7 mouse cellular contexts compared by ENCODE assay signal in the genomic region with DNA sequence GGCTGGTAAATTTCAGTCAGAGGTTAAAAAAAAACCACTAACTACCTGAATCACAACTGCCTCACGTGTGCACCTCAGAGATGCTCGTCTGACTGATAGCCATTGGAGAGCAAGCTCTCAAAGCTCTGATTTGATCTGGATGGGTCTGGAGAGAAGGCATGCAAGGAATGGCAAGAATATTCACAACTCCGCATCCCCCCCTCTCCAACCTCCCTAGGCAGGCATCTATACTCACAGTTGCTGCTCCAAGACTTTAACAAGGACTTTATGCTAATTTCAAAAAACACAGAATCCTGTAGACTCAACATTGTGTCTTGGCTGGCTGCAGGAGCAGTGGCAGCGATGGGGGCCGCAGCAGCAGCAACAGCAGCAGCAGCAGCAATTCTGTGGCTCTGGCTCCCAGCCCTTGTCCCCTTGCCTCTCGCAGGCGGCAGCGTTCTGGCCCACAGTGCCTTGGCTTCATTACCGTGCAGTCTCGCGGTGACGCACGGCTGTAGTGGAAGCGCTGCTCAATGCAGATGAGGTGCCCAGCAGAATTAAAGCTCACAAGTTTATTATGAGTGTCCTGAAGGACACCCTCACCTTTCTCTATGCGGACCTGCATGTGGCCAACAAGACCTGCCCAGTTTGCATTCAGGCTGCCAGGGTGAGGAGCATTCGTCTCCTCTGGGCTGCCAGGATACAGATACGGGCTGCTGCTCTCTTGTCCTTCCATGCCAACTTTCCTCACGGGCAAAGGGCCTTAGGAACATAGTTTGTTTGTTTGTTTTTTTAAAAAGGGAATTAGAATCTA.
A peak's percentile ranks its signal among the peaks of the same experiment; 100 is the strongest.
DNase-seq lines count a peak whose midpoint lies in the region; ATAC-seq and TF ChIP-seq lines count a peak whose summit lies in the region.

No protein-coding gene starts in this region.

- no peak for ATAC-seq in heart, embryonic 11.5 days (replicated peaks; ENCODE audit: insufficient number of reproducible peaks, low FRiP score, low TSS enrichment)
- no peak for ATAC-seq in activated CD4-positive, CD25-positive, alpha-beta regulatory T cell, adult 4 months

- DNase-seq in 3134 (ENCODE audit: extremely low read depth, insufficient read length, low spot score): peak; percentile 51
- DNase-seq in kidney, postnatal 25 days: peak; percentile 61 to 80
- peak; percentile 39 for DNase-seq in right cerebral cortex, postnatal 25 days
- no peak for DNase-seq in cerebellum, adult 8-10 months

- no peaks in the 10 kb centered on the region for H3K27me3 ChIP-seq in E14TG2a.4 (ENCODE audit: insufficient read depth, low read length)
- no peaks in the 10 kb centered on the region for H3K27me3 ChIP-seq in heart, embryonic 11.5 days (ENCODE audit: control insufficient read depth, insufficient read depth, low read length)

- peak overlapping the region; percentile 55 for H3K4me3 ChIP-seq in E14TG2a.4 (replicated peaks; ENCODE audit: low read length)
- no peak overlapping the region for H3K4me3 ChIP-seq in heart, embryonic 11.5 days (ENCODE audit: low read depth, low read length)

- peak overlapping the region; percentile 42 for H3K4me2 ChIP-seq in heart, embryonic 11.5 days

- H3K9ac ChIP-seq in heart, embryonic 11.5 days (ENCODE audit: low read depth, low read length): peak overlapping the region; percentile 30; the same call in 1 of the 2 replicates

- 54% methylated on average over 18 of the region's 18 CpGs for WGBS in heart, embryonic 11.5 days (ENCODE audit: insufficient replicate concordance)

- H3K36me3 ChIP-seq in E14TG2a.4 (ENCODE audit: insufficient read depth, low read length): no peaks in the 10 kb centered on the region
- H3K36me3 ChIP-seq in heart, embryonic 11.5 days (ENCODE audit: control insufficient read depth, insufficient read depth, low read length): no peaks in the 10 kb centered on the region

- H3K27ac ChIP-seq in heart, embryonic 11.5 days (ENCODE audit: low read depth, low read length): peak overlapping the region; percentile 70

- H3K9me3 ChIP-seq in E14TG2a.4 (ENCODE audit: low read length): peaks cover 10% of the 10 kb centered on the region
- no peaks in the 10 kb centered on the region for H3K9me3 ChIP-seq in heart, embryonic 11.5 days (replicated peaks; ENCODE audit: control insufficient read depth, low read length)

- H3K4me1 ChIP-seq in E14TG2a.4 (replicated peaks; ENCODE audit: low read depth, low read length): peaks cover 73% of the 10 kb centered on the region
- H3K4me1 ChIP-seq in heart, embryonic 11.5 days (ENCODE audit: control insufficient read depth, insufficient read depth, low read length): peaks cover 40% of the 10 kb centered on the region

- no peak for TF ChIP-seq CTCF in E14TG2a.4 (conservative IDR thresholded peaks at IDR 0.05; ENCODE audit: low read length)
